Mouse (Mus musculus): ENCODE data around the gene Stt3b.

DNA sequence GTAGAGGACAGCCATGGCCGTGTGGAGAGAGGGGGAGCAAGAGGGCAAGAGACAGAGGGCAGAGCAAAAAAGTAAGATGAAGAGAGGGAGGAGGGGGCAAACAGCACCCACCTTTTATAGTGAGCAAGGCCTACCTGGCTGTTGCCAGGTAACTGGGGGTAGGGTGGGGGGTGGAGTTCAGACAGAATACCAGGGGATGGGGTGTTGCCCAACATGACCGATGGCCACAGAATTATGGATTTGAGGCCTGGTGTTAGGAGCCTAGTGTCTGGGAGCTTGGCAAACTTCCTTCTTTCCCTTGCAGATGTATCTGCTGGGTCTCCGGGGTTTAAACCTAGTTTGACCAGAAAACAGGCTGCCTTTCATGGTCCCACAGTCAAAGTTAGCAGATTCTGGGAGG is 34.7 kb upstream of the Stt3b start:
- no peak for TF ChIP-seq SRF (IDR thresholded peaks at IDR 0.05; ENCODE audit: control insufficient read depth, insufficient read length, low read depth)
- TF ChIP-seq POLR2A (IDR thresholded peaks at IDR 0.05; ENCODE audit: insufficient read length, low read depth): no peak
- TF ChIP-seq POLR2AphosphoS2 (IDR thresholded peaks at IDR 0.05; ENCODE audit: insufficient read length, low read depth): no peak
- TF ChIP-seq MAX (IDR thresholded peaks at IDR 0.05; ENCODE audit: low read depth): no peak
- TF ChIP-seq E2F4 (IDR thresholded peaks at IDR 0.05; ENCODE audit: insufficient read depth): no peak
- TF ChIP-seq MYOG (IDR thresholded peaks at IDR 0.05; ENCODE audit: control insufficient read depth in 1 of 3, insufficient read depth in 1 of 3, insufficient read length in 2 of 3, low read depth in 2 of 3): no peak
- TF ChIP-seq TCF12 (IDR thresholded peaks at IDR 0.05; ENCODE audit: insufficient read depth, poor library complexity, severe bottlenecking): no peak
- TF ChIP-seq CEBPB (IDR thresholded peaks at IDR 0.05; ENCODE audit: insufficient read depth, poor library complexity, severe bottlenecking): no peak
- no peak for TF ChIP-seq MYOD1 (IDR thresholded peaks at IDR 0.05; ENCODE audit: control insufficient read depth in 1 of 3, insufficient read length in 2 of 3, low read depth in 2 of 3)
- TF ChIP-seq USF1 (IDR thresholded peaks at IDR 0.05; ENCODE audit: low read depth): no peak
- TF ChIP-seq TCF3 (IDR thresholded peaks at IDR 0.05; ENCODE audit: insufficient read length, low read depth): no peak

Measured in myocyte (in vitro differentiated cells).